Mouse (Mus musculus): ENCODE data around the gene Dnase1l2. TPM values are rescaled to one million over a fixed set of nuclear protein-coding genes. Genes with fewer than 3 reads are reported as not detected.
A peak's percentile ranks its signal among the peaks of the same experiment; 100 is the strongest.
"Not testable (repeated sequence)": the region's sequence is repeated elsewhere in the genome, so short reads cannot be mapped to it uniquely, and the experiment has no call there.

Gene Dnase1l2
- polyA plus RNA-seq, 1 experiment from 2014 or later, result 8.7 TPM

GRCm38 (mm10) chr17:24425326-24425725, 17.6 kb downstream of the Dnase1l2 start:
- 95% methylated on average over 6 of the region's 8 CpGs for WGBS
- ATAC-seq (ENCODE audit: low FRiP score); H3K9ac ChIP-seq (replicated peaks); H3K4me2 ChIP-seq; H3K4me3 ChIP-seq (replicated peaks); H3K27me3 ChIP-seq (replicated peaks); H3K9me3 ChIP-seq (replicated peaks); H3K27ac ChIP-seq (replicated peaks): not testable (repeated sequence)
- peaks cover 47% of the 10 kb centered on the region for H3K36me3 ChIP-seq
- H3K4me1 ChIP-seq, result peaks cover 28% of the 10 kb centered on the region

GRCm38 (mm10) chr17:24424489-24424888, 18.4 kb downstream of the Dnase1l2 start:
- Histone ChIP-seq H3K4me2 (no peak overlapping the region), H3K27ac (replicated peaks) (no peak overlapping the region), H3K9me3 (replicated peaks) (no peaks in the 10 kb centered on the region), H3K4me3 (replicated peaks) (no peak overlapping the region), H3K4me1 (peaks cover 23% of the 10 kb centered on the region), H3K9ac (replicated peaks) (no peak overlapping the region), H3K27me3 (replicated peaks) (no peaks in the 10 kb centered on the region), H3K36me3 (peaks cover 56% of the 10 kb centered on the region)
- WGBS, result 97% methylated on average over 5 of the region's 5 CpGs
- no peak for ATAC-seq (ENCODE audit: low FRiP score)

- Histone ChIP-seq H3K27me3 (replicated peaks) (no peaks in the 10 kb centered on the region), H3K4me2 (no peak overlapping the region), H3K4me3 (replicated peaks) (no peak overlapping the region), H3K9ac (replicated peaks) (no peak overlapping the region), H3K4me1 (peaks cover 16% of the 10 kb centered on the region), H3K36me3 (peaks cover 69% of the 10 kb centered on the region), H3K27ac (replicated peaks) (no peak overlapping the region), H3K9me3 (replicated peaks) (no peaks in the 10 kb centered on the region)
- 95% methylated on average over 4 of the region's 4 CpGs for WGBS
- ATAC-seq (ENCODE audit: low FRiP score), result no peak
Measured at GRCm38 (mm10) chr17:24423114-24423513, 19.8 kb downstream of the Dnase1l2 start.

- no peak for ATAC-seq (ENCODE audit: low FRiP score)
- H3K27ac ChIP-seq (replicated peaks), result no peak overlapping the region
- peak overlapping the region; percentile 74; the same call in 1 of the 2 replicates for H3K9ac ChIP-seq (replicated peaks)
- peaks cover 42% of the 10 kb centered on the region for H3K4me1 ChIP-seq
- peak overlapping the region; percentile 94 for H3K4me2 ChIP-seq
- H3K27me3 ChIP-seq (replicated peaks), result no peaks in the 10 kb centered on the region
- H3K36me3 ChIP-seq, result peaks cover 47% of the 10 kb centered on the region
- H3K9me3 ChIP-seq (replicated peaks), result no peaks in the 10 kb centered on the region
- peak overlapping the region; percentile 71 for H3K4me3 ChIP-seq (replicated peaks)
- WGBS, result 92% methylated on average over 3 of the region's 3 CpGs
Measured at GRCm38 (mm10) chr17:24416051-24416652, 26.8 kb downstream of the Dnase1l2 start.

GRCm38 (mm10) chr17:24415011-24415410, 27.9 kb downstream of the Dnase1l2 start:
- Histone ChIP-seq H3K4me1 (peaks cover 42% of the 10 kb centered on the region), H3K9ac (replicated peaks) (peak overlapping the region; percentile 74), H3K27me3 (replicated peaks) (no peaks in the 10 kb centered on the region), H3K4me3 (replicated peaks) (peak overlapping the region; percentile 71), H3K27ac (replicated peaks) (peak overlapping the region; percentile 89), H3K36me3 (peaks cover 46% of the 10 kb centered on the region), H3K4me2 (peak overlapping the region; percentile 94), H3K9me3 (replicated peaks) (no peaks in the 10 kb centered on the region)
- ATAC-seq (ENCODE audit: low FRiP score), result 0 out of 2 replicates have a peak, but pooled peaks have one; percentile 9
- whole genome bisulfite sequencing, result under 1% methylated on average over 21 of the region's 21 CpGs

GRCm38 (mm10) chr17:24414230-24414976, 28.5 kb downstream of the Dnase1l2 start, which contains the start of gene Rnps1:
Rnps1 (plus strand) TSS chr17:24414565.
- H3K27me3 ChIP-seq (replicated peaks), result no peaks in the 10 kb centered on the region
- H3K4me1 ChIP-seq, result peaks cover 42% of the 10 kb centered on the region
- peak within 1 kb of the TSS; percentile 89 for H3K27ac ChIP-seq (replicated peaks)
- H3K4me2 ChIP-seq, result peak within 1 kb of the TSS; percentile 94
- H3K9ac ChIP-seq (replicated peaks), result peak within 1 kb of the TSS; percentile 74
- WGBS, result under 1% methylated on average over 64 of the region's 64 CpGs
- peaks cover 46% of the 10 kb centered on the region for H3K36me3 ChIP-seq
- peak within 1 kb of the TSS; percentile 71 for H3K4me3 ChIP-seq (replicated peaks)
- peak; percentile 95 for ATAC-seq (ENCODE audit: low FRiP score)
- H3K9me3 ChIP-seq (replicated peaks), result no peaks in the 10 kb centered on the region

- Histone ChIP-seq H3K27me3 (replicated peaks) (no peaks in the 10 kb centered on the region), H3K9ac (replicated peaks) (peak overlapping the region; percentile 52), H3K9me3 (replicated peaks) (no peaks in the 10 kb centered on the region), H3K4me3 (replicated peaks) (peak overlapping the region; percentile 71), H3K27ac (replicated peaks) (peak overlapping the region; percentile 89), H3K4me2 (peak overlapping the region; percentile 94), H3K4me1 (peaks cover 42% of the 10 kb centered on the region), H3K36me3 (peaks cover 46% of the 10 kb centered on the region)
- 32% methylated on average over 22 of the region's 22 CpGs for WGBS
- ATAC-seq (ENCODE audit: low FRiP score), result peak; percentile 29
Measured at GRCm38 (mm10) chr17:24413557-24414211, 29.2 kb downstream of the Dnase1l2 start.

GRCm38 (mm10) chr17:24407116-24407803, 35.6 kb downstream of the Dnase1l2 start:
- no peak for ATAC-seq (ENCODE audit: low FRiP score)
- WGBS, result 90% methylated on average over 12 of the region's 12 CpGs
- no peaks in the 10 kb centered on the region for H3K9me3 ChIP-seq (replicated peaks)

GRCm38 (mm10) chr17:24402371-24402770, 40.5 kb downstream of the Dnase1l2 start:
- H3K36me3 ChIP-seq, result peaks cover 92% of the 10 kb centered on the region
- H3K9me3 ChIP-seq (replicated peaks), result no peaks in the 10 kb centered on the region
- no peak overlapping the region for H3K4me3 ChIP-seq (replicated peaks)
- no peaks in the 10 kb centered on the region for H3K4me1 ChIP-seq
- no peak for ATAC-seq (ENCODE audit: low FRiP score)
- 87% methylated on average over 3 of the region's 3 CpGs for whole genome bisulfite sequencing
- no peaks in the 10 kb centered on the region for H3K27me3 ChIP-seq (replicated peaks)
- H3K27ac ChIP-seq (replicated peaks), result no peak overlapping the region
- H3K9ac ChIP-seq (replicated peaks), result no peak overlapping the region
- H3K4me2 ChIP-seq, result no peak overlapping the region

More at GRCm38 (mm10) chr17:24407116-24407803, 35.6 kb downstream of the Dnase1l2 start:
- no peak overlapping the region for H3K27ac ChIP-seq (replicated peaks)
- H3K4me1 ChIP-seq, result no peaks in the 10 kb centered on the region
- peaks cover 91% of the 10 kb centered on the region for H3K36me3 ChIP-seq
- H3K9ac ChIP-seq (replicated peaks), result 0 out of 2 replicates have a peak overlapping the region, but pooled peaks have one; percentile 10
- H3K27me3 ChIP-seq (replicated peaks), result no peaks in the 10 kb centered on the region
- H3K4me3 ChIP-seq (replicated peaks), result no peak overlapping the region
- H3K4me2 ChIP-seq, result no peak overlapping the region

GRCm38 (mm10) chr17:24394456-24394855, 48.4 kb downstream of the Dnase1l2 start:
- no peaks in the 10 kb centered on the region for H3K4me1 ChIP-seq
- no peaks in the 10 kb centered on the region for H3K9me3 ChIP-seq (replicated peaks)
- no peaks in the 10 kb centered on the region for H3K27me3 ChIP-seq (replicated peaks)
- H3K36me3 ChIP-seq, result peaks cover 78% of the 10 kb centered on the region
- no peak overlapping the region for H3K4me3 ChIP-seq (replicated peaks)
- WGBS, result 86% methylated on average over 7 of the region's 7 CpGs
- H3K9ac ChIP-seq (replicated peaks), result no peak overlapping the region
- no peak overlapping the region for H3K27ac ChIP-seq (replicated peaks)
- H3K4me2 ChIP-seq, result no peak overlapping the region
- ATAC-seq (ENCODE audit: low FRiP score), result no peak

- Histone ChIP-seq H3K4me3 (replicated peaks) (no peak overlapping the region), H3K9ac (replicated peaks) (no peak overlapping the region), H3K9me3 (replicated peaks) (no peaks in the 10 kb centered on the region), H3K27ac (replicated peaks) (no peak overlapping the region), H3K27me3 (replicated peaks) (no peaks in the 10 kb centered on the region), H3K4me1 (no peaks in the 10 kb centered on the region), H3K4me2 (no peak overlapping the region), H3K36me3 (peaks cover 78% of the 10 kb centered on the region)
- WGBS, result 35% methylated on average over 4 of the region's 4 CpGs
- ATAC-seq (ENCODE audit: low FRiP score), result no peak
Measured at GRCm38 (mm10) chr17:24393527-24393926, 49.4 kb downstream of the Dnase1l2 start.

Data from neural tube, embryonic 15.5 days (tissue).